Mouse (Mus musculus) intestine, postnatal 0 days (tissue): ENCODE results near the gene Abl1. TPM values are rescaled to one million over a fixed set of nuclear protein-coding genes. Genes with fewer than 3 reads are reported as not detected.

Source experiments
- ATAC-seq: fragments of 200-750 bp; cut with Nextera tagmentation; 2 replicates; pipeline ENCODE4 v1.8.0; 2017; ENCODE audit warnings: mild to moderate bottlenecking, moderate TSS enrichment, moderate library complexity
- H3K27ac ChIP-seq: fragments of 300-500 bp; sonication (generic); 2 replicates; pipeline ENCODE4 v1.5.1; 2014; ENCODE audit warnings: mild to moderate bottlenecking, low read depth, low read length, moderate library complexity
- H3K27me3 ChIP-seq: fragments of 300-500 bp; sonication (generic); replicated peaks from 2 replicates; pipeline ENCODE4 v1.6.1; 2014; ENCODE audit warnings: low read length, mixed read lengths; ENCODE audit not compliant: control insufficient read depth, insufficient read depth
- H3K36me3 ChIP-seq: fragments of 300-500 bp; sonication (generic); 2 replicates; pipeline ENCODE4 v1.6.1; 2014; ENCODE audit warnings: mild to moderate bottlenecking, moderate library complexity; ENCODE audit not compliant: control insufficient read depth, insufficient read depth
- H3K4me1 ChIP-seq: fragments of 300-500 bp; sonication (generic); replicated peaks from 2 replicates; pipeline ENCODE4 v1.6.1; 2014; ENCODE audit warnings: antibody characterized with exemption, low read length, mixed read lengths; ENCODE audit not compliant: control insufficient read depth, insufficient read depth
- H3K4me2 ChIP-seq: fragments of 300-500 bp; sonication (generic); replicated peaks from 2 replicates; pipeline ENCODE4 v1.6.1; 2014; ENCODE audit warnings: low read depth, mild to moderate bottlenecking, moderate library complexity
- H3K4me3 ChIP-seq: fragments of 300-500 bp; sonication (generic); 2 replicates; pipeline ENCODE4 v1.5.1; 2014; ENCODE audit warnings: low read depth, low read length
- H3K9ac ChIP-seq: fragments of 300-500 bp; sonication (generic); 2 replicates; pipeline ENCODE4 v1.6.1; 2014; ENCODE audit warnings: mild to moderate bottlenecking, low read depth, low read length
- H3K9me3 ChIP-seq: fragments of 300-500 bp; sonication (generic); 2 replicates; pipeline ENCODE4 v1.6.1; 2016; ENCODE audit warnings: mixed run types; ENCODE audit not compliant: control insufficient read depth
- CTCF ChIP-seq: sonication (generic); IDR thresholded peaks from 2 replicates; pipeline ENCODE4 v1.5.1; 2016; ENCODE audit warnings: low read depth, mild to moderate bottlenecking, control low read depth, antibody characterized with exemption, moderate library complexity
- WGBS: fragments of 180-500 bp; shearing (Covaris S2); extraction: QIAGEN DNeasy Blood & Tissue Kit; methylation state at CpG from one replicate; pipeline ENCODE4 v1.1.7; 2014; 5-methylcytosine and 5-hydroxymethylcytosine counted together
- polyA plus RNA-seq: library from polyadenylated mRNA; unstranded; fragments of >200 nt; fragmentation: Nextera tagmentation; extraction: Ambion mirVana; gene quantifications from 2 replicates; pipeline ENCODE4 v1.2.1, GENCODE M21; 2015

The Abl1 gene
- 13.4 and 14.5 TPM in 2 replicates for polyA plus RNA-seq

DNA sequence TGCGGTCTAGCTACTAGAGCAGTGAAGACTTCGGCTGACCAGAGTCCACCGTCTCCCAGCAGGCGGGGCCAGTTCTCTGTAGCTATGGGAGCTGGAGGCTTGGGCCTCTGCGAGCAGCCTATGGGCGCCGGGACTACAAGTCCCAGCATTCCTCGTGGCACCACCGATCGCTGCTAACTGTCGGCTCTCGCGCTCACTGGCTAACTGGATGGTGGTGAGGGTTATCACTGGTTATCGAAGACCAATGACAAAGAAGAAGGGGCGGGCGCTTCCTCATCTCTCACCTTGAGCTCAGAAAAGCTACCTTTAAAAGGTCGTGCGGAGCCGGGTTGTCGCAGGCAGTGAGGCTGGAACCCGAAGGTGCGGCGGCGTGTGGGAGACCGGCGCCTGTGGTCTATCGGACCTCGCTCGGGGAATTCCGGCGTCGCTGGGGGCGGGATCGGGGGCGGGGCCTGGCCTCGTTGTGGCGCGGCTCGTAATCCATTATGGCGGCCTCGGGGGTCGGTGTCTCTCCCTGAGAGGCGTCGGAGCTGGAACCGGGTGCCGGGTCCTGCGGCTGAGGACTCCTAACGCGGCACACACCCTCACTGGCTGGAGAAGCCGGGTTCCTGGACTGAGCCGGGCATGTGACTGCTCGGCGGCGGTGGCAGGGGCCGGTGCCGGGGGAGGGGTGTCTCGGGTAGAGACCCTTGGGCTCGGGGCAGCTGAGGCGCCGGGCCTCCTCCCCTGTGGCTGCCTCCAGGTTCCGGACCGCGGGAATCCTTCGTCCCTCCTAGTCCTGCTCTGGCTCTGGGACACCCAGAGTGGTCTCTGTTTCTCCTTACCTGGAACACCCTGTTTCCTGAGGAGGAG lies at the start of gene Abl1:
TSS of gene Abl1 (plus strand) at position 303 of the 852 bp plus-strand sequence.
- under 1% methylated on average over 64 of the region's 64 CpGs for WGBS
- Histone ChIP-seq H3K4me1 (no peaks in the 10 kb centered on the region), H3K27me3 (no peaks in the 10 kb centered on the region), H3K9me3 (no peaks in the 10 kb centered on the region), H3K4me2 (peak within 1 kb of the TSS; percentile 82), H3K9ac (peak within 1 kb of the TSS; percentile 93), H3K27ac (peak within 1 kb of the TSS; percentile 98), H3K4me3 (peak within 1 kb of the TSS; percentile 96), H3K36me3 (no peaks in the 10 kb centered on the region)
- ATAC-seq, result peak; percentile 99
- TF ChIP-seq CTCF, result peak; percentile 69

DNA sequence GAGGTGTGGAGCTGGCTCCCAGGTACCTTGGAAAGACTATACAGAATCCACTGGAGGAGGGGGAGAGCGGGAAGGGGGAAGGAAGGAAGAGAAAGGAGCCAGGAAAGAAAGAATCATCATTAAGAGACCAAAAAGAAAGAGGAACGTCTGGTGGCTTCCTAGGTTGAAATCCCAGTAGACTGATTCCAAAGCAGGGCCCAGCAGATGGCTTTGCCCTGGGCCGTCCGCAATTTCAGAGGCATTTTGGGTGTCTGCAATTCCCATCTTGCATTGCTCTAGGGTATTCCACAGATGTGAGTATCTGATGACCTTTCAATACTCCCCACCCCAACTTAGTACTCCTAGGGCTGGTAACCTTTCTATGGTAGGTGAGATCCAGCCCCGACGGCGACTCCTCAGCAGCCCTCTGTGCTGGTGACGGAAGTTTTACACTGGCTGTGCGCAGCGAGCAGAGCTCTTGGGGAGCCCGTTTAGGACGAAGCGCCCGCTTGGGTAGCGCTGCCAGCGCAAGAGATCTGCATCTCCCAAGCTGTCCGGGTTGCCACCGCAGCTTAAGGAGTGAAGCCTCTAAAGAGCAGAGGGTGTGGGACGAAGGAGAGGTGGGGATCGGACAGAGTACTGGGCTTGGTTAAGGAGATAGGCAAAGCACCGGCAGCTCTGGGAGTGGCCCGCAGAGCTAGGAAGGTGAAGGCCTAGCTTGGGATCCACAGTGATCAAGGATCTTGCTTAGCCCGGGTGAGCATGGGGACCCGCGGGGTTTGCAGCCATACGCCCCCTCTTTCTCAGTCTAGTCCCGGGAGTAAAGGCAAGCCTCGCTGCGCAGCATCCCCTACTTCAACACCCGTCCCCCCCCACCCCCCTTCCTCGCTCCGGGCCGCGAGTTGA lies 49.4 kb upstream of the Abl1 start:
- Histone ChIP-seq H3K9me3 (no peaks in the 10 kb centered on the region), H3K9ac (no peak overlapping the region), H3K27ac (no peak overlapping the region), H3K27me3 (peaks cover 100% of the 10 kb centered on the region), H3K36me3 (no peaks in the 10 kb centered on the region), H3K4me2 (no peak overlapping the region), H3K4me3 (0 out of 2 replicates have a peak overlapping the region, but pooled peaks have one; percentile 12), H3K4me1 (no peaks in the 10 kb centered on the region)
- 3% methylated on average over 34 of the region's 34 CpGs for WGBS
- no peak for ATAC-seq
- TF ChIP-seq CTCF, result no peak

DNA sequence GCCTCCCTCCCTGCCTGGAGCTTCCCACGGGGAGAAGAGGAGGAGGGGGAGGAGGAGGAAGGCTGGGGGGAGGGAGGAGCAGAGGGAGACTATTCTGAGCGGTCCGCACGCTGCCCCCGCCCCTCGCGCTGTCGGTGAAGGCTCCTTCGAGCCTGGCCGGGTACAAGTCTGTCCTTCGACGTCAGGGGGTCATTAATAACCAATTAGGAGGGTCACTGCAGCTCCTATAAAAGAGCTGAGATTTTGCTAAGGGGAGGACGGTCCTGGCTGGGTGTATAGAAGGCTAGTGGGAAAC lies 48.8 kb upstream of the Abl1 start:
- no peaks in the 10 kb centered on the region for H3K4me1 ChIP-seq
- no peak overlapping the region for H3K4me2 ChIP-seq
- H3K36me3 ChIP-seq, result no peaks in the 10 kb centered on the region
- H3K4me3 ChIP-seq, result 0 out of 2 replicates have a peak overlapping the region, but pooled peaks have one; percentile 12
- no peak overlapping the region for H3K27ac ChIP-seq
- H3K27me3 ChIP-seq, result peaks cover 100% of the 10 kb centered on the region
- H3K9ac ChIP-seq, result no peak overlapping the region
- TF ChIP-seq CTCF, result no peak
- ATAC-seq, result no peak
- H3K9me3 ChIP-seq, result no peaks in the 10 kb centered on the region
- WGBS, result 2% methylated on average over 13 of the region's 13 CpGs

DNA sequence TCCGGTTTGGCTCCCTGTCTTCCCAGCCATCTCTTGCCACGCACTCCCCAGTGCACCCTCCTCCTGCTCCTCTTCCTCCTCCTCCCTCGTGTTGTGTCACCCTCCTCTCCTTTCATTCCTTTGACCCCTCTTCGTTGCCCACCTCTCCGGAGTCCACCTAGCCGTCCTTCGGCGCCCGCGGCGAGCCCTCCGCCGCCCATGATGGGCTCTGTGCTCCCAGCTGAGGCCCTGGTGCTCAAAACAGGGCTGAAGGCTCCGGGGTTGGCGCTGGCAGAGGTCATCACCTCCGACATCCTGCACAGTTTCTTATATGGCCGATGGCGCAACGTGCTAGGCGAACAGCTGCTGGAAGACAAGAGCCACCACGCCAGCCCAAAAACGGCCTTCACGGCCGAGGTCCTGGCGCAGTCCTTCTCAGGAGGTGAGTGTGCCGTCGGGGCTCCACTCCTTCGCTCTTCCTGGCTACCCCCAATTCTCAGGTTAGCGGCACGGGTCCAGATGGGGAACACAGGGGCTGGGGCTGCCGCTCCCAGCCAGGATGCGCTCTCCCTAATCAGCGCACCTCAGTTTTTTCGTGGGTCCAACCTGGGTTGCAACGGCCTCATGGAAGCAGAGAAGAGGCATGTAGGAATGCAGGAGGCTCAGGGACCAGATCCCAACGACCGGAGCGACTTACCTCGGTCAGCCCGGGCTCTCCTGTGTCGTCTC lies 48.1 kb upstream of the Abl1 start, which contains the start of gene Prdm12:
TSS of gene Prdm12 (plus strand) at position 137 of the 708 bp plus-strand sequence.
- no peak for ATAC-seq
- 2% methylated on average over 41 of the region's 41 CpGs for WGBS
- no peaks in the 10 kb centered on the region for H3K4me1 ChIP-seq
- no peaks in the 10 kb centered on the region for H3K9me3 ChIP-seq
- H3K4me3 ChIP-seq, result peak within 1 kb of the TSS; percentile 12; the same call in 1 of the 2 replicates
- H3K4me2 ChIP-seq, result no peak within 1 kb of the TSS
- no peak within 1 kb of the TSS for H3K9ac ChIP-seq
- TF ChIP-seq CTCF, result no peak
- H3K36me3 ChIP-seq, result no peaks in the 10 kb centered on the region
- peaks cover 99% of the 10 kb centered on the region for H3K27me3 ChIP-seq
- no peak within 1 kb of the TSS for H3K27ac ChIP-seq

DNA sequence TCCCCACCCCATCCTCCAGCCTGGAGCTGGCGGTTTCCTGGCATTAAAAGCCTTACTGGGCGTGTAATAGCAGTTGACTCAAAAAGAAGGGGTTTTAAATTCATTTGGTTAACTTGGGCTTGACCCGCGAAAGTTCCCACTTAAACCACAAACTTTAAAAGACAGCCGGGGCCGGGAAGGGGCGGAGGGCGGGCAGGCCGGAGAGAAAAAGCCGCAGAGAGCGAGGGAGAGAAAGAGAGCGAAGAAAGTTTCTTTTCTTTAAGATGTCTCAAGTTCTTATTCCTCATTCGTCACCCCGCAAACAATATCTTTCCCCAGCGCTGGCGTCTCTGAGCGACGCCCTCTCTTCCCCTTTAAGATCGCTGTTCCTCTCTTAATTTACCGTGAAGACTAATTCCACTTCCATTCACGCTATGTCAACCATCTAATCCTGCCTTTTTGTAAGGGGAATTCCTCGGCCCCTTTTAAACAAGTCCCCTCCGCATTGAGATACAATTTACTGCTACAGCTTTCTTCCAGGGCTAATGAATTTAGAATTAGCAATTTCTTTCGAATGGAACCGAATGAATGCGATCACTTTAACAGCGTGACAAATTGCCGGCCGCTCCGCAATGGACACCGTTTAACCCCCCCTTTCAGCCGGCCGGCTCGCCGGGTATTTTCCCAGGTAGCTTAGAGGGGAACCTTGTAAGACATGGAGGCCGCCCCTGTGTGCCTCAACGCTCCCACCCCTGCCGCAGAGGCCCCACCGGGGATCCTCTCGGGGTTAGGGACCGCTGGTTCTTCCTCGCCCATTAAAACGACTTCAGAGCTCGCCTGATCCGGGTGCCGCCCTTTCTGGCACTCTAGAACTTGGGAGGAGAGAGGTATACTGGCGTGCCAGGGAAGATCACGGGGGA lies 47.3 kb upstream of the Abl1 start:
- H3K27ac ChIP-seq, result no peak overlapping the region
- no peaks in the 10 kb centered on the region for H3K9me3 ChIP-seq
- no peak overlapping the region for H3K4me2 ChIP-seq
- H3K9ac ChIP-seq, result no peak overlapping the region
- no peaks in the 10 kb centered on the region for H3K36me3 ChIP-seq
- no peaks in the 10 kb centered on the region for H3K4me1 ChIP-seq
- peak overlapping the region; percentile 11; the same call in 1 of the 2 replicates for H3K4me3 ChIP-seq
- 2% methylated on average over 48 of the region's 48 CpGs for WGBS
- TF ChIP-seq CTCF, result no peak
- H3K27me3 ChIP-seq, result peaks cover 94% of the 10 kb centered on the region
- no peak for ATAC-seq
